Mouse (Mus musculus) natural killer cell, adult 2 months (primary cell): ENCODE results near the gene Ssbp3.
A peak's percentile ranks its signal among the peaks of the same experiment; 100 is the strongest.

ENCODE experiments used
- DNase-seq, 2 experiments: peaks; one replicate each; pipeline ENCODE4 v3.0.0; 2022; ENCODE audit warnings: low spot score in 2 of 2

The Ssbp3 gene

DNA sequence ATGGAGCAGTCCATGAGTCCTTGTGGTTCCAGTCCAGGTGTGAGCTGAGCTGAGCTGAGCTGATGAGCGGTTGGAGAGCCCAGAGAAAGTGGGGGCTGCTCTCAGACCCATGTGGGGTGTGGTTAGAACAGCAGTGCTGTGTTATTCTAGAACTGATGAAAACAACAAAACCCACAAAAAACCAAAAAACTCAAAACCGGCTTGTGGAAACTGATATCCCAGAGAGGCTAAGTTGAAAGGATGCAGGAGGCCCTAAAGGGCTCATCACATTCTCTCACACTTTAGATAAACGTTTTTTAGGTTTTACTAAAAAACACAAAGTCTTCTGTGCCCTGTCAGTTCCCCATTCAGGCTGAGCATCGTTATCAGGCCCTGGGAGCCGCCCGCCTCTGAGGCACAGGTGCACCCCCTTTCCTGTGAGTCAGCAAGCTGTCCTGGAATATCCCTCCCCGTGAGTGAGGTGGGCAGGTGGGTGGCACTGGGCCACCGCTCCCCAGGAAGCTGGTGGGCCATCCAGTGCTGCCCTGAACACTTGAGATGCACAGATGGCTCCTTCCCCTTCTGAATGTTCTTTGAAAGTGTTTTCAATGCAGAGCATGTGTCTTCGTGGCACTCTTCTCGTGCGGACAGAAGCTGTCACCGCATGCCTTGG, 24.6 kb downstream of the Ssbp3 start:
- DNase-seq = no peak

DNA sequence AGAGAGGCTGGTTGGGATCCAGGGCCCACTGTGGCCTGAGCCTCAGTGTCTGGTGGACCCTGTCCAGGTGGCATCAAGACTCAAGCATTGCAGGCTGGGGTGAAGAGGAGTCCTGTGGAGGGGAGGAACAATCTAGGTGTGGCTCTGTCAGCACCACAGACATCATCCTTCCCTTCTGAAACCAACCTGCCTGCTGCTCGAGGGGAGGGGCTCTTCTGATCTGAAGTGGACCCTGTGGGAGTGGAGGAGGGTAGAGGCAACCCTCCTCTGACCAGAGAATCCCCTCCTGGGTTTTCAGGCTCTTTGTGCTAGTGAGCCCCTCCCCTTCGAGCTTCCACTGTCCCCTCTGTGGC, 25.1 kb downstream of the Ssbp3 start:
- no peak for DNase-seq

DNA sequence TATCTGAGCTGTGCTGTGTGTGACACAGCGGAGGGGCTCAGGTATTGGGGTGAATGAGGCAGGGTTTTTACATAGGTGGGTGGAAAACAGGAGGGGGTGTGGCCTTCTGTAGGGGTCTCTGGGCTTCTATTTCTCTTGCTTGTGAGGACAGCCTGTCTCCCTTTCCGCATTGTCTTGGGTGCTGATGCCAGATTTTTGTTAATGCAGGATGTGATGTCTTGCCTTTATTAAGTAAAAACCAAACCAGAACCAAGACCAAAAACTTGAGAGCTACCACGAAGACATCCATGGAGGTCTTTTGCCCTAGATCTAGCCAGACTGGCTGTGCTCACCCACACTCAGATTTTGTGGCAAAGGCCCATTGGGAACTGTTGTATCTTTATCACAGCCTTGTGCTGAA, 25.5 kb downstream of the Ssbp3 start:
- DNase-seq = no peak

DNA sequence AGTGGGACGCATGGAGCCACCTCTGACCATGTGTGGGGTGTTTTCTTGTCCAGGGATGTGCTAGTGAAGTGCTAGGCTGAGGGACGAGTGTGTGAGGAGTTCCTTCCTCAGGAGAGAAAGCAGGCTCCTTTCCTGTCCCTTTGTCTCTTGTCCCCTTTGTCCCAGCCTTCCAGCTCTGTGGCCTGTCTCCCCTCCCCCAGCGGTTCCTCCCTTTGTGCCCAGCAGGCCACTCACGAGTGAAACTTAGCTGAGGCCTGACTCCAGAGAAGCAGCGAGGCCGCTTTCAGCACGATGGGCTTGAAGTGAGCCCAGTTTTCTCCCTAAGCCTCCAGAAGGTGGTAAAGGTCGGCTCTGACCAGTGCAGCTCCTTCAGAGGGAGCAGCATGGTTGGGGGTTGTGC, 26.2 kb downstream of the Ssbp3 start:
- DNase-seq = no peak

DNA sequence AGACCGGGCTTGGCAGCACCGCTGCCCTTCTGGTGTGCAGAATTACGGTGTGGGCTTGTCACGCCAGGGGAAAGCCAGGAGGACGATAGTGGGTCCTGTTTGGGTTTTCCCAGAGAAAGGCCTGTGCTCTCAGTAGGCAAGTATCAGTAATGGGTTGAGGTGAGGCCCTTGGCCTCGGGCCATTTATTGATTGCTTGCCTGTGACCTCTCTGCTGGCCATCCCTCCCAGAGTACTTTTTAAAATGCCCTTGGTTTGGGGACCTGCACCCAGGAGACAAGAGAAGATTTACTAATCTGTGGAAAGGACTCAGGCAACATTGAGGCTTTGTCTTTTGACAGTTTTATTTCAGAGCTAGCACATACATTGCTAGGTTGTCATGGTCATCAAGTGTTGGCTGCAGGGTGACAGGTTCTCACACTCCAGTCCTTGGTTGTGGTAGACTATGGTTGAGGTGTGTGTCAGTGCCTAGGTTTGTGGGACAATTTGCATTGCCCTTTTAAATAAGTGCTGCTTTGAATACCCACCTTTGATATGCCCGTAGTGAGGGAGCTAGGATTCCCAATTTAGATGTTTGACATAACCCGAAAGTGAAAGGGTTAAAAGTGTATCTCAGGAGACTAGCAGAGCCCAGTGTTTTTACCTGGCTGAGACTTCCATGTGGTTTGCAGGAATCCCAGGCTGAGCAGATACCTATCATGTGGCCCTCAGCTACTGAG, 28.2 kb downstream of the Ssbp3 start:
- no peak for DNase-seq

DNA sequence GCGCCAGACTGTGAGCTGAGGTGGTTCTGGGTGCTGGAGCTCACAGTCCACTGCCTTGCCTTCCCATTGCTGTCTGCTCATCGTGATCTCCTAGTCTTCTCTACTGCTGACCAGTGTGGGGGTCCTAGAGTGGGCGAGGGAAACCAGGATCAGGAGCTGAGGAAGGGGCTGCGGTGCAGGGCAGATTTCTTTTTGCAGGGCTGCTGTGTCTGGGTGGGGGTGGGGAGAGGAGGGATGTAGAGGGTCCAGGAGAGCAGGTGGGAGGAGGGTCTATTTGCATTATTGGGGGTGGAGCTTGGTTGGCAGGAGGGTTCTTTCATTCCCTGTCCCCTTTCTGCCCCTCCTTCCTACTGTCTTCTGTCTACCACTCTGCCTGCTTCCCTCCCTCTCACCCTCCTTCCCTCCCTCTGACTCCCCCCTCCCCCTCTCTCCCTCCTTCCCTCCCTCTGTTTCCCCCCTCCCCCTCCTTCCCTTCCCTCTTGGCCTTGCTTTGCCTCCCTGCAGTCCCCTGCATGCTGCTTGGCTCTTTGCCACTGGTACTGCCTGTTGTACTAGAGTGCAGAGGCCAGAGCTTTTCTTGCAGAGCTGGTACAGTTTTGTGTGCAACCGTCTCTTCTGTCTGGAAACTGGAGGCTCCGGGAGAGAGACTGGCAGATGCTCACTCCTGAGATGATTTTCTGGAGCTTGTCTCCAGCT, 28.9 kb downstream of the Ssbp3 start:
- no peak for DNase-seq

DNA sequence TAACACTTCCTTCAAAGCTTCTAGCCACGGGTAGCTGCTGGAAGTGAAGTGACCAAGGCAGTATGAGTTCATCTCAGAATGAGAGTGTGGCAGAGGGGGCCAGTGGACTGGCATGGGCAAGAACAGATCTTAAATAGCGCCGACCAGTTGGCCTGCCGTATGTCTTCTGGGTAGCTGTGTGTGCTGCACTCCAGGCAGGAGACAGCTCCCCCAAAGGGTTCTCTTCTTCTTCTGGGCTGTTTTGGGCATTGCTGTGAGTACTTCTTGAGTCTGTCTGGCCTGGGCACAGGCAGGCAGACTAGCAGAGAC, 29.4 kb downstream of the Ssbp3 start:
- no peak for DNase-seq

DNA sequence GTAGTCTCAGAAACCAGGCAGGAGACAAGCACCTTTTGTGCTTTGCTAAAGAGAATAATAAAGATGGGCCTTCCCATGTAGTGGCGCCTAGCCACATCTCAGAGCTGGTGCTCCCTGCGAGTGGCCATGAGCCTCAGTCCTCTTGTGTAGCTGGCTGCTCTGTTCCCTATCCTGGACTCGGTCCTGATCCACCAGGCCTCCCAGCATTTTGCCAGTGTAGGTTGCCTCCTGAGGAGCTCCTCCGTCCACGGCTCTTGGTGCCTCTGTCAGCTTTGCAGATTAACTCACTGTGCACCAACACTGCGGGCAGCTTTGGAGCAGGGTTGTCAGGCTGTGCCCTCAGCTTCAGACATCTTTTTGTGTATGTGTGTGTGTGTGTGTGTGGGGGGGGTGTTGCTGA, 30.4 kb downstream of the Ssbp3 start:
- DNase-seq = no peak

DNA sequence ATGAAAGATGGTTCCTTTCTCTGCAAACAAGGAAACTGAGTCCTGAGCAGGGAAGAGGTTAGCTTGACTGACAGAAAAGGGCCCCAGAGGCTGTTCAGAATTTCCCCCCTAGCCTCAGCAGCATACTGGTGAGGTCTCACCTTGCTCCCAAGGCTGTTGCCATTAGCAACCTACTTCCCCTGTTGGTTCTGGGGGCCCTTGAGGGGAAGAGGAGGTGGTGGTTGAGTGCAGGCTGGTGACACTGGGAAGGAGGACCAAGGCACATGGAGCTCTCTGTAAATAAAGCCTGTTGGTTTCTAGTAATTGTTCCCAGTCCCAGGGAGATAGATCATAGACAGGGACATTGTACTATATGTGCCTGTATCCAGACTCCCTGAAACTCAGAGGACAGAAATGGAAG, 31.0 kb downstream of the Ssbp3 start:
- DNase-seq = no peak

DNA sequence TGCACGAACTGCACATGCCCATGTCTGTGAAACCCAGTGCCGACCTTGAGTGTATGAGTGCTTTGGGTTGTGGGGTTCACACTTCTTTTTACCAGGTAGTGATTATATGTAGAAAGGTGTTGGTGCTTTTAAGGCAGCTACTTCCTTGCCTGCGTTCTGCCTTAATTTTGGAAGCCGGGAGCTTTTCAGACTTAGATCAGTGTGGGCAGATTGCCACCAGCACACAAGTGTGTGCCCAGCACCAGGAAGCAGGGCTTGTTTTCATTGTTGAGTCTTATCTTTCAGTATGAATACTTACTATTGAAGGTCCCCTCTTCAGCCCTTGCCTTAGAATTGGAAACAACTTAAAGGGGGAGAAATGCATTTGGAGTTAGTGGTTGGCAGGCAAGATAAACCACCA, 32.0 kb downstream of the Ssbp3 start:
- no peak for DNase-seq

DNA sequence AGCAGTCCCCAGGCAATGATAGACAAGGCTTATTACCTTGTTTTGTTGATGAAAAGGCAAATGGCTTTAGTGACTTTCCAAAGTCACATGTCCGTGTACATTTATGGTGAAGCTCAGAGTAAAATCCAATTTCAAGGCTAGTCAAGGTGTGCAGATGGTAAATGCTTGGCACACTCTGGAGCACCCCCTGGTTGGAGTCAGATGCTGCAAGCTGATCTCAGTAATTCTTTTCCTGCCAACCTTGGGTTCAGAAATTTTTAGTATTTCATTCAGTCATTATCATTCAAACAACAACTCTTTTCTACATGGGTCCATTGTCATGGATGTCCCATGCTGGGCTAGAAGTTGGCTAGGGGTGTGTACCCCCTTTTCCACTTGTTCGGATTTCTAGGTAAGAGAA, 33.1 kb downstream of the Ssbp3 start:
- no peak for DNase-seq

DNA sequence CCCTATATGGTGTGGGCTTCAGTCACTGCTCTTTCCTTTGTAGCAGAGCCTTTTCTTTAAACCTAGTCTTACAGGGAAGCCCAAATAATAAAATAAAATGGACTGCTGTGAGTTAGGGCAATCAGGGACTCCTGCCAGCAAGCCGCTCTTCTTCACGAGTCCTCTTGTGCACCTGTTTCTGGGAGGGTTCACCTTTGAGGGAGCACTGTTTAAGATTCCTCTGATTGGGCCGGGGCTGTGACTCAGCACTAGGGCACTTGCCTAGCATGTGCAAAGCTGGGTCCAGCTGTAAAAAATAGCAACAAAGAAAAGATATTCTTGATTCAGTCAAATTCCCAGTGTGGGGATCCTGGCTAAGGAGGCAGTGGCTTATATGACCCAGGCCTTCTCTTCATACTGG, 34.4 kb downstream of the Ssbp3 start:
- no peak for DNase-seq

DNA sequence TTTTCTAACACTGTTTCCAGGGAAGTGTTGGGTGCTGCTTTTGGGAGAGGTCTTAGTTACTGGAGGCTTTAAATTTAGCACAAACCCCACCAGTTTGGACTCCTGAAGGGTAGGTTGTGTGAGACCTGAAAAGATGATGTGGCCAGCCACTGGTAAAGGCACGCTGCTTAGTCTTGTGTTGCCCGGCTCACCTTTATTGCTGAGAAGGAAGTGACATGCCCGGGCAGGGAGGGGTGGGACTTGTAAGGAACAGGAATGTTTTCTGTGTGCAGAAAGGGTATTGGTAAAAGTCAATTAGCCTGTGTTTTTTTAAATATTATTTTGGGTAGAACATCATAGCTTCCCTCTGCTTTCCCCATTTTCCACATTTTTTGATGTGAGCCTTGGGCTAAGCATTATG, 37.2 kb downstream of the Ssbp3 start:
- no peak for DNase-seq

DNA sequence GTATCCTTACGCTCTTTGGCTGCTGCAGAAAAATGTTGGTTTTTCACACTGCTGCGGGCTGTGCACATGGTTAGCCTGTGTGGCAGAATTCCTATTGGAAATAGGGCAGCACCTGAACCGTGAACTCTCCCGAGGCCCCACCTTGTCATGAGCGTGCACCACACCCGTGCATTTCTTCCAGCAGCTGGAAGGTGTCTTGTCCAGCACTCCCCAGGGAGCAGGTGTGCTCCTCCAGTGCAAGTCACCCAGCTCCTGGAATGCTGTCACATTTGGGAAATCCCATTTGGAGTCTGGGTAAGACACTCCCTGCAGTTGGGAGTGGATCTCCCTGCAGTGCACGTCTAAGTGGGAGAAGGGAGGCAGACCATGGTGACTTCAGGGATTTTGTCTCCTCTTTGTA, 38.0 kb downstream of the Ssbp3 start:
- no peak for DNase-seq

DNA sequence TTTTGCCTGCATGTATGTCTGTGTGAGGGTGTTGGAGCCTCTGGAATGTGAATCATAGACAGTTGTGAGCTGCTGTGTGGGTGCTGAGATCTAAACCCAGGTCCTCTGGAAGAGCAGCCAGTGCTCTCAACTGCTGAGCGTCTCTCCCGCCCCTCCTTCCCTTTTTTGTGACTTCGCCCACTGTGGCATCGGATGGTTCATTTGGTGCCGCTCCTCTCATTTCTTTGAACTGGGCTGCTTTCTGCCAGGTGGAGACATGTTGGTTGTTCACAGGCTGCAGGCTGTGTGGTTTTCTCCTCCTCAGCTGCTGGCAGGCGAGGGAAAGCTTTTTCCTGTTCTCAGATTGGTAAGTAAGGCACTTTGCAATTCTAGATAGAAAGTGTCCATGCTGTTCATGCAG, 38.7 kb downstream of the Ssbp3 start:
- no peak for DNase-seq

DNA sequence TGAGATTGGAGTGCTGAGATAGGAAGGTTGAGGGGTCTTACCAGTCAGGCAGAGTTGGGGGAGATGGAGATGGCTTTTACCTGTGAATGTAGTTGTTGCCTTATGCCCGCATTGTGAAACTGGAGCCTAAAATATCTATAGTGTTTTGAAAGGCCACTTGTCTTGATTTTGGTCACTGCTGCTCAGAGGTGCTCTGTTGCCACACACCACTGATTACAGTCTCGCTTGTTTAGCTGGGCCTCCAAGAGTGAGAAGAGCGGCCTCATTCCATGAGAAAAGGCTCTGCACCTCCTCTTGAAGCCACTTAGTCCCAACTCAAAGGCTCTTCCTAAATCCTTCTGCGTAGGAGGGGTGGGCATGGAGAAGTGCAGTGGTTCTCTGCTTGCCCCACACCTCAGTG, 40.3 kb downstream of the Ssbp3 start:
- no peak for DNase-seq

DNA sequence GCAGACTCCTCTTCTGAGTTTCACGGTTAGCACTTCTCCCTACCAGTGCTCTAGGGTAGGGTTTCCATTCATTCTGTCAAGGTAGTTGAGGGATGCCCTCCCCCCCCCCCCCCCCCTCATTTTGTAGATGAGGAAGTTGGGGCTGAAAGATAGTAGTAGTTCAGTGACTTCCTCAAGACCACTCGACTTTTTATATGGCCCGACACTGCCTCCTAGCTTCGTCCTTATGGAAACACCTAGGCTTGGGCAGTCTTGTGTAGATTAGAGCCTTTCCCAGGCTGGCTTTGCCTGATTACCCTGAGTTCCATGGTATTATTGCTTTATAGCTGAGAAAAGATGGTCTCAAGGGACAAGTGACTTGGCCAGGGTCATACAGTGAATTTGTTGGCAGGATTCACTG, 41.0 kb downstream of the Ssbp3 start:
- no peak for DNase-seq

DNA sequence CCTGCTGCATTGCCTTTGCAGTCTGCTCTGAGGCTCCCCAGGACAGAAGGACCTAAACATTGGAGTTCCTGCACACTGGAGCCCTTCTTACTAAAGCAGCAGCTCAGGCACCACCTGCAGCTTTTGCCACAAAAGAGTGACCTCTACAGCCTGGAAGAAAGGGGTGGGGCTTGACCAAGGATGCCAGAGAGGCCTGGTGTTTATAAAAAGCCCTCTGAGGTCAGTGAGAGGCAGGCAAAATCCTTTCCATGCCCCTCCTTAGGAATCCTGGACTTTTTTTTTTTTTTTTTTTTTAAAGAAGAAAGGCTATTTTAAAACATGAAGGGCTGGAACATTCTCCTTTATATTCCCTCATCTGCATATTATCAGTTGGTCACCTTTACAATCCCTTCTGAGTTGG, 42.7 kb downstream of the Ssbp3 start:
- no peak for DNase-seq

DNA sequence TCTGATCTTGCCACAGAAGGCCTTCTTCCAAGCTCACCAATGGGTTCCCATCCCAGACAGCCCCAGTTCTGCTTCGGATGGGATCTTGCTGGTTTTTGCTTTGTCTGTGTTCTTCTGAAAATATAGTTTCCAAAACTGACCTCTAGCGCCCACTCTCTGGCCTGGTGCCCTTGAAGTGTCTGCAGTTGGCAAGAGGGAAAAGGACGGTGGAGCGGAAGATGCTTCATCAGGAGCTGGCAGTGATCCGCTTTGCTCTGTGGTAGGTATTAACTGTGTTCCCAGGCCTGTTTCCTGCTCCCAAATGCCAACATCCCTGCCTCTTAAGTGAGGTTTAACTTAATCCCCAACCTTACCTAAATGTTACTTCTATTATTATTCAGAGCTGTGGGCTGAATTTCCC, 43.3 kb downstream of the Ssbp3 start:
- DNase-seq = no peak

DNA sequence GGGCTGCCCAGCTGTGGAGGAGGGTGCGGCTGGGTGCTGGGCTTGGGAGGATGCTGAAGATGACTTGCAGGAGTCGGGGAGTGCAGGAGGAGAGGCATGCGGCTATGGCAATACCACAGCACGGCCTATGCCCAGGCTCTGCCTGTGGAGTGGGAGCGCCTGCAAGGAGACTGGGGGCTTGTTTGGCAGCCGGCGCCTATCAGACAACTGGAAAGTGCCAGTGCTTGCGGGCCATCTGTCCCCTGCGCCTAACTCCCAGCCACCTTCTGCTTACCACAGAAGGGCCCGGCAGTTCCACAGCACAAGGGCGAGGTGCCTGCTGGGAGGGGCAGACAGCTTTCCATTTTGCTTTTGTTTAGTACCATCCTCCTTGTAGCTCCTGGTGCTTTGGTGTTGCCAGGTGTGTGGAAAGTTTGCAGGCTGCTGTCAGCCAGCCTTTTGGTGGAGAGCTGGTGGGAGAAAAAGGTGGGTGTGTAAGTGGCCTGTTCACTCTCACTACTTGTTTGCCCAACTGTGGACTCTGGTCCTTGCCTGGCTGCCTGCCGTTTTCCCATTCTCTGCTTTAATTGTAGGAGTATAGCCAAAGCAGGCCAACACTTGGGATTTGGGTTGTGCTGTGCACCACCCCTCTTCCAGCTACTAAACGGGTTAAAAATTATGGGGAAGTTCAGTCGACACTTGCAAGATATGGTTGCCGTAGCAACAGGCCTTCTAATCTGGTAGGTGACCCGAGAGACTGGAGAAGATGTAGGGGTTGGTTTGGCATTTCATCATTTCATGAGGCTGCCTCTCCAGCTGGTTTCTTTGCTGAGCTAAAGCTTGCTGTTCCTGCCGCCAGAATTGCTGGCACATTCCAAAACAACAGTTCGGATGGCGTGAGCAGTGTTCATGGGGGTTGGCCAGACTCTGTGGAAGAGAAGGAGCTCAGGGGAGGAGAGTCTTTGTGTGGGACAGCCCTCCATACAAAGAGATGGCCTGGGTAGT, 45.5 kb downstream of the Ssbp3 start:
- no peak for DNase-seq

DNA sequence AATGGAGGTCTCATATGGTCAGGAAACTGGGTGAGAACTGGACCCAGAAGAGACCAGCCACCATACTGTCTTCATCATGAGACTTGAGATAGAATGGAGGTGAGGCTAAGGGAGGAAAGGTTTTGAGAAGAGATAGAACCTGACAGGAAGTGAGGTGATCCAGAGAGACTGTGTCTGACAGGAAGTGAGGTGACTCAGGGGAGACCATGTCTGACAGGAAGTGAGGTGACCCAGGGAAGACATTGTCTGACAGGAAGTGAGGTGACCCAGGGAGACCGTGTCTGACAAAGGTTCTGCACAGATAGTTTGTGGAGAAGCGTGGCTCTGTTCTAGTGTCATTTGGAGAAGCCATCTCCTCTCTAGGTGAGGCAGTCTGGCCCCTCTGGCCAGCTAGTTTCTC, 47.6 kb downstream of the Ssbp3 start:
- DNase-seq = peak; percentile 57

DNA sequence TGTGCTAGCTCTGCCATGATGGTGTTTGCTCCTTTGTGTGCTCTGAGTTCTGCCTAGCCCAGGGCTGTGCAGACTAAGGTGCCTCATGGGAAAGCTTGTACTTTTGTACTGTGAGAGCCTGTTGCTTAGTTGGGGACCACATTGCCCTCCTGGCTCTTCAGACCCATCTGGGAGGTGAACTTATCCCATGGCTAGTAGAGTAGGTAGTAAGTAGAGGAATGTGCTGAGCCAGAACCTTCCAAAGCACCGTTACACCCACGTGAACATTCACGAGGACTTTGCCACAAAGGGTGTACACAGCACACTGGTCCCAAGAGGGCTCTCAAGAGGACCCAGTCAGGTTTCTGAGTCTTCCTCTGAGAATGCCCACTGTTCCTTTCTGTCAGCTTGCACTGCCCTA, 48.1 kb downstream of the Ssbp3 start:
- no peak for DNase-seq
